Mouse (Mus musculus): ENCODE results near the gene Gnb3. TPM values are rescaled to one million over a fixed set of nuclear protein-coding genes. Genes with fewer than 3 reads are reported as not detected.
A peak's percentile ranks its signal among the peaks of the same experiment; 100 is the strongest.

The Gnb3 gene
- total and polyA plus RNA-seq, 3 experiments: 0.64 to 4.1 (median 2.2) TPM

DNA sequence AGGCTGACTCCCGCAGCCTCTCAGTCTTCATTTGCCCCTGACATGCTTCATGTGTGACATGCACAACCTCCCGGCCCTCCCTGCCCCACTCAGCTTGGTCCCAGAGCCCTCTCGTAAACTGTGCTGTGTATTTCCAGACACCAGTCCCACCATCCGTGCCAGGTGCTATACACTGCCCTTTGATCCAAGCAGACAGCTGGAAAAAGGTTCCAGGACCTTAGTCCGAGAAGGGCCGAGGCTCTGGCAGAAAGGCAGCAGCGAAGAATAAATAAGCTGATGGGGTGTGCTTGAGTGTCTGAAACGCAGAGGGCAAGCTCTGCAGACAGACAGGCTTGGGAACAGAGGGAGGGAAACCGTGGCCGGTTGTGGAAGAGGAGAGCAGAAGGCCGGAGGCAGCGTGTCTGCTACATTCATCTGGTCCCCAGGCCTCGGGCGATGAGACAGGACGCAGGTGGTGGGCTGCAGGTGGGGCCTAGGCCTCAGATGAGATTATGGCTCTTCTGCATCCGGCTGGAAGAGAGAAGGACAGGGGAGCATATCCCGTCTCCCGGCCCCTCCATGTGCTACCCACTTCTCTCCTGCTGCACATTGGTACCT is 25.8 kb upstream of the Gnb3 start:
- no peaks in the 10 kb centered on the region for H3K9me3 ChIP-seq (replicated peaks; ENCODE audit: low read length)
- dilution Hi-C loops (cut with MboI; ENCODE audit: extremely low pct_ligation_motif_present, extremely low pct_unique_long_range_greater_than_20kb, low sequenced_read_pairs) (no loop called here), in situ Hi-C loops (cut with MboI; ENCODE audit: low pct_ligation_motif_present, low pct_unique_long_range_greater_than_20kb, low sequenced_read_pairs) (loop anchor here (5.0 to 25.0 kb wide), 2 partner anchors 36 to 171 kb away; partner anchors contain the start of genes Acrbp and Ing4)
- peaks cover 22% of the 10 kb centered on the region for H3K27me3 ChIP-seq (replicated peaks)
- no peak overlapping the region for H3K9ac ChIP-seq (ENCODE audit: insufficient read depth, low read depth)
- no peak overlapping the region for H3K27ac ChIP-seq (ENCODE audit: insufficient read depth, low read depth)
- no peak for DNase-seq (ENCODE audit: extremely low read depth)
- no peak overlapping the region for H3K4me2 ChIP-seq (ENCODE audit: insufficient read depth, low read depth, poor library complexity, severe bottlenecking)
- TF ChIP-seq EP300 (IDR thresholded peaks at IDR 0.05; ENCODE audit: low read length) (no peak), PAX5 (IDR thresholded peaks at IDR 0.05; ENCODE audit: low read length) (no peak), CHD1 (IDR thresholded peaks at IDR 0.05; ENCODE audit: low read depth, low read length) (no peak), CTCF (conservative IDR thresholded peaks at IDR 0.05 in 1 of 2, IDR thresholded peaks at IDR 0.05 in 1 of 2; ENCODE audit: low read depth in 2 of 2, low read length in 2 of 2) (no peak), ZKSCAN1 (IDR thresholded peaks at IDR 0.05; ENCODE audit: borderline replicate concordance, low read depth, low read length) (no peak), GABPA (IDR thresholded peaks at IDR 0.05; ENCODE audit: insufficient replicate concordance, low read depth, low read length) (no peak), ZMIZ1 (IDR thresholded peaks at IDR 0.05; ENCODE audit: low read depth, low read length) (no peak), ETS1 (conservative IDR thresholded peaks at IDR 0.05; ENCODE audit: low read depth, low read length) (no peak), KAT2A (IDR thresholded peaks at IDR 0.05; ENCODE audit: insufficient replicate concordance, low read length) (no peak), BHLHE40 (IDR thresholded peaks at IDR 0.05; ENCODE audit: low read depth, low read length) (no peak), TBP (conservative IDR thresholded peaks at IDR 0.05; ENCODE audit: low read depth, low read length) (no peak), MAX (IDR thresholded peaks at IDR 0.05; ENCODE audit: low read length) (no peak), MEF2A (IDR thresholded peaks at IDR 0.05; ENCODE audit: borderline replicate concordance, low read depth, low read length) (no peak), NRF1 (IDR thresholded peaks at IDR 0.05; ENCODE audit: low read depth, low read length) (no peak), IRF4 (IDR thresholded peaks at IDR 0.05; ENCODE audit: low read depth, low read length) (no peak), HCFC1 (IDR thresholded peaks at IDR 0.05; ENCODE audit: low read depth, low read length) (no peak), POLR2AphosphoS2 (IDR thresholded peaks at IDR 0.05; ENCODE audit: low read depth, low read length) (no peak), MAFK (IDR thresholded peaks at IDR 0.05; ENCODE audit: insufficient replicate concordance, low read length) (no peak)
- H3K4me1 ChIP-seq (ENCODE audit: control insufficient read depth in 1 of 2, insufficient read depth in 2 of 2): peaks cover 23 to 29% of the 10 kb centered on the region in 2 experiments
- H3K4me3 ChIP-seq (replicated peaks in 1 of 3; ENCODE audit: low read depth in 2 of 3, low read length in 2 of 3, poor library complexity in 1 of 3): no peak overlapping the region
- H3K36me3 ChIP-seq (replicated peaks in 1 of 2; ENCODE audit: control insufficient read depth in 1 of 2, insufficient read depth in 1 of 2, low read length in 1 of 2): no peaks in the 10 kb centered on the region
- no peaks in the 10 kb centered on the region for H3K79me2 ChIP-seq (replicated peaks; ENCODE audit: control insufficient read depth, extremely low read depth, insufficient read depth, poor library complexity, severe bottlenecking)

DNA sequence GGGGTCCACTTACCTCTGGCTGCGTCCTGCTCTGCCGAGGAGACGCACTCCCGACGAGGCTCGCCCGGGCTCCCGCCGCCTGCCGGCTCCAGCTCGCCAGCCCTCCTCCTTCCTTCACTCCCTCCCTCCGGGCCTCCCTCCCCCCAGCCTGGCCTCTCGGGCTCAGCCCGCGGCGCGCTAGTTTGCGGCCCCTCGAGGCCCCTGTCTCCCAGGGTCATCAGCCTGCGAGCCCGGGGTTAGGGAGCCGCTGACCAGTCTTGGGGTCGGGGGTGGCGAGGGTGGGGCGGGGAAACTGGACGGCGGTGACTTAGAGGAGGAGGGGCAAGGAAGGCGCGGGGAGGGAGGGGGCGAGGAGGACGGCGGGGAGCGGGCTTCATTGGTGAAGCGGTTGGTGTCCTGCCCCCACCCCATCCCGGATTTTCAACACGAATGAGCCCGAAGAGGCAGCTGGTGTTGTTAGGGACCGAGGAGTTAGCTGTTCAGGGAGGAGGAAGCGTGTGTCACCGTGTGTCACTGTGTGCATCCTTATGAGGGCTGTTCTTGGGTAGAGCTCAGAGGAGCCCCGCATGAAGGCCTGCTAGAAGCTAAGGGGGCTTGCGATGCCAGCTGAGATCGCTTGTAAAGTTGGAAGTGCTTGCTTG is 23.7 kb upstream of the Gnb3 start, which contains the start of gene Gpr162:
Gpr162 (minus strand) TSS at position 326 of the 641 bp plus-strand sequence.
- Histone ChIP-seq H3K36me3 (replicated peaks in 1 of 2; ENCODE audit: control insufficient read depth in 1 of 2, insufficient read depth in 1 of 2, low read length in 1 of 2) (no peaks in the 10 kb centered on the region), H3K9me3 (replicated peaks; ENCODE audit: low read length) (no peaks in the 10 kb centered on the region), H3K27ac (ENCODE audit: insufficient read depth, low read depth) (no peak within 1 kb of the TSS), H3K79me2 (replicated peaks; ENCODE audit: control insufficient read depth, extremely low read depth, insufficient read depth, poor library complexity, severe bottlenecking) (no peaks in the 10 kb centered on the region), H3K4me3 (replicated peaks in 1 of 3; ENCODE audit: low read depth in 2 of 3, low read length in 2 of 3, poor library complexity in 1 of 3) (peak within 1 kb of the TSS; percentile 50 to 65 (median 54)), H3K4me1 (ENCODE audit: control insufficient read depth in 1 of 2, insufficient read depth in 2 of 2) (peaks cover 27 to 34% of the 10 kb centered on the region in 2 experiments), H3K4me2 (ENCODE audit: insufficient read depth, low read depth, poor library complexity, severe bottlenecking) (peak within 1 kb of the TSS; percentile 42), H3K27me3 (replicated peaks) (peaks cover 26% of the 10 kb centered on the region), H3K9ac (ENCODE audit: insufficient read depth, low read depth) (peak within 1 kb of the TSS; percentile 68)
- dilution Hi-C loops (cut with MboI; ENCODE audit: extremely low pct_ligation_motif_present, extremely low pct_unique_long_range_greater_than_20kb, low sequenced_read_pairs) (no loop called here), in situ Hi-C loops (cut with MboI; ENCODE audit: low pct_ligation_motif_present, low pct_unique_long_range_greater_than_20kb, low sequenced_read_pairs) (loop anchor here (25.0 kb wide), 1 partner anchor 174 kb away; the partner anchor contains the start of genes Acrbp and Ing4)
- TF ChIP-seq CHD2 (IDR thresholded peaks at IDR 0.05; ENCODE audit: low read length): peak; percentile 18; the same call in 1 of the 2 replicates
- no peak for TF ChIP-seq USF1 (IDR thresholded peaks at IDR 0.05; ENCODE audit: low read depth, low read length)
- no peak for TF ChIP-seq MYC (IDR thresholded peaks at IDR 0.05; ENCODE audit: low read depth, low read length)
- TF ChIP-seq MAZ (IDR thresholded peaks at IDR 0.05; ENCODE audit: low read depth, low read length): peak; percentile 87
- peak; percentile 82; the same call in 1 of the 2 replicates for TF ChIP-seq UBTF (IDR thresholded peaks at IDR 0.05; ENCODE audit: low read depth, low read length)
- no peak for DNase-seq (ENCODE audit: extremely low read depth)

Data from CH12.LX (cell line).